Mouse (Mus musculus) liver, postnatal 0 days (tissue): ENCODE results near the gene Kif16b.

ENCODE experiments used
- CTCF ChIP-seq: sonication (generic); IDR thresholded peaks from 2 replicates; pipeline ENCODE4 v1.5.1; 2016; ENCODE audit warnings: antibody characterized with exemption, low read depth
- EP300 ChIP-seq: IDR thresholded peaks from 2 replicates; pipeline ENCODE4 v1.6.1; 2016; ENCODE audit warnings: antibody characterized with exemption, low read depth, mild to moderate bottlenecking

GRCm38 (mm10) chr2:142694019-142694935 lies 207.1 kb downstream of the Kif16b start:
- no peak for TF ChIP-seq CTCF
- TF ChIP-seq EP300 = no peak
